Mouse (Mus musculus) adrenal gland, adult 2 months (tissue): ENCODE data around the gene Aaas. TPM values are rescaled to one million over a fixed set of nuclear protein-coding genes. Genes with fewer than 3 reads are reported as not detected.

Experiments
- DNase-seq: peaks from one replicate; pipeline ENCODE4 v3.0.0; 2021
- polyA plus RNA-seq: library from polyadenylated mRNA; depleted of rRNA; stranded (reverse); fragments of >200 nt; gene quantifications from 2 replicates; pipeline ENCODE4 v1.2.3, GENCODE M21; 2012; rRNA removed
- total RNA-seq, 2 experiments: library from RNA; stranded (reverse); gene quantifications; 2 replicates each; pipeline ENCODE4 v1.2.3; 2021

Gene Aaas
- total and polyA plus RNA-seq, 3 experiments, result 16.8 to 46.6 (median 18.1) TPM

DNA sequence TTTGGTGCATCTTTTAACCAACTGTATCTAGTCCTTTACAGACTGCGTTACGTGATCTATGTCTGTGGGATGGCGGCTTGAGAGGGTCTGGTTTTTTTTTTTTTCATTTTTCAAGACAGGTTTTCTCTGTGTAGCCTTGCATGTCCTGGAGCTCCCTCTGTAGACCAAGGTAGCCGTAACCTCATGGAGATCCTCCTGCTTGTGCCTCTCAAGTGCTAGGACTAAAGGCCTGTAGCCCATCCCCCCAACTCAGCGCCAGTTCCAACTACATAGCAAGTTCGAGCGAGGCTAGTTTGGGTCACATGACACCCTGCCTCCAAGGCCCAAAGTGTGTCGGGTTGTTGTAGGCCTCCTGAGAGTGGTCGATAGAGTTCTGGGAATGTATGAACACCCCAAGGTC, 41.9 kb downstream of the Aaas start:
- no peak for DNase-seq

GRCm38 (mm10) chr15:102302542-102302941, 48.0 kb downstream of the Aaas start:
- no peak for DNase-seq

- no peak for DNase-seq
Measured at GRCm38 (mm10) chr15:102296368-102297006, 54.1 kb downstream of the Aaas start.

DNA sequence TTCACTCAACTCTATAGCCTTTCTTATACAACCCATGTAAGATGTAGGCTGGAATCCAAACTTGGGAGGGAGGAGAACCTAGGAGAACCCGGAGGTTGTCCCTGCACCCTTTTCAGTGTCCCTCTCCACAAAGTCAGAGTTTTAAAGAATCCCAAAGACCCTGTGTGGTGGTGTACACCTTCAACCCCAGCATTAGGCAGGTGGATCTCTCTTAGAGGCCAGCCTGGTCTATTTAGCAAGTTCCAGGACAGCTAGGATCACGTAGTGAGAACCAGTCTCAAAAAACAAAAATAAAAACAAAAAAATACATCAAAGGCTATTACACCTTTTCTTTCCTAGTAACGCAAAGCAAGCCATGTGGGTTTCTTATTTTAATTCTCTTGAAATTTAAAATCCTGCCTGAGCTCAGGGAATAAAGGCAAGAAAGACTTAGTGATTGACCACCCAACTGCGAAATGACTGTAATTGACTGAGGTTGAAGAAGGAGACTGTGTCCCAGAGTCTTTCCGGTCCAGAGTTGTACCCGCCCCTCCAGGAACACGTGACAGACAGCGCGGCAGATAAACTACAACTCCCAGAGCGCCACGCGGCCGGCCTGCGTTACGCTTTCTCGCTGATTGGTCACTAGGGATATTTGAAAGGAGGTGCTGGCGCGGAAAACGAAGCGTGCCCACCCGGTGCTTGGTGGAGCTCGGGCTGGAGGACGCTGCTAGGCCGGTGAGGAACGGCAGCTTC, 54.8 kb downstream of the Aaas start, which contains the start of gene Espl1:
TSS of gene Espl1 (plus strand) at position 634 of the 735 bp plus-strand sequence.
- DNase-seq, result peak; percentile 93

Other genes with a start within 250 kb of the Aaas start
- 10 to 100 TPM; 27.4 to 48.9 TPM for gene Spryd3, start 214.5 kb downstream of the Aaas start, total RNA-seq
- 38.3 and 48.4 TPM in 2 replicates for gene Spryd3, start 214.5 kb downstream of the Aaas start, polyA plus RNA-seq
- gene Igfbp6, start 206.4 kb downstream of the Aaas start, total RNA-seq, result 10 to 100 TPM; 37.7 to 71.0 TPM
- gene Igfbp6, start 206.4 kb downstream of the Aaas start, polyA plus RNA-seq, result 65.0 and 78.9 TPM in 2 replicates
- under 1 TPM; 0.35 to 0.49 TPM for gene Soat2, start 200.2 kb downstream of the Aaas start, total RNA-seq
- gene Soat2, start 200.2 kb downstream of the Aaas start, polyA plus RNA-seq, result 0.88 and 0.92 TPM in 2 replicates
- 10 to 100 TPM; 48.6 to 60.7 TPM for gene Zfp740, start 147.5 kb downstream of the Aaas start, total RNA-seq
- gene Zfp740, start 147.5 kb downstream of the Aaas start, polyA plus RNA-seq, result 13.9 and 14.4 TPM in 2 replicates
- gene Csad, start 146.0 kb downstream of the Aaas start, total RNA-seq, result 100 to 1,000 TPM in 1 of 2 experiments, 10 to 100 TPM in 1; 71.2 to 106 TPM
- gene Csad, start 146.0 kb downstream of the Aaas start, polyA plus RNA-seq, result 128 and 216 TPM in 2 replicates
- 1 to 10 TPM; 2.0 to 4.7 TPM for gene Itgb7, start 118.8 kb downstream of the Aaas start, total RNA-seq
- gene Itgb7, start 118.8 kb downstream of the Aaas start, polyA plus RNA-seq, result 2.3 and 2.4 TPM in 2 replicates
- gene Rarg, start 93.3 kb downstream of the Aaas start, total RNA-seq, result 10 to 100 TPM; 21.0 to 35.8 TPM
- gene Rarg, start 93.3 kb downstream of the Aaas start, polyA plus RNA-seq, result 29.9 and 32.4 TPM in 2 replicates
- not detected for gene Gm9918, start 80.2 kb downstream of the Aaas start, total RNA-seq
- 0.47 and 0.87 TPM in 2 replicates for gene Gm9918, start 80.2 kb downstream of the Aaas start, polyA plus RNA-seq
- gene Mfsd5, start 71.3 kb downstream of the Aaas start, total RNA-seq, result 10 to 100 TPM; 38.2 to 46.3 TPM
- gene Mfsd5, start 71.3 kb downstream of the Aaas start, polyA plus RNA-seq, result 99.6 and 108 TPM in 2 replicates
- gene Espl1, start 54.5 kb downstream of the Aaas start, total RNA-seq, result 1 to 10 TPM in 1 of 2 experiments, under 1 TPM in 1; 0.86 to 2.5 TPM
- 1.8 and 2.2 TPM in 2 replicates for gene Espl1, start 54.5 kb downstream of the Aaas start, polyA plus RNA-seq
- gene Pfdn5, start 24.7 kb downstream of the Aaas start, total RNA-seq, result 100 to 1,000 TPM; 416 to 441 TPM
- gene Pfdn5, start 24.7 kb downstream of the Aaas start, polyA plus RNA-seq, result 19.1 and 19.8 TPM in 2 replicates
- 10 to 100 TPM; 54.1 to 60.3 TPM for gene Myg1, start 19.1 kb downstream of the Aaas start, total RNA-seq
- gene Myg1, start 19.1 kb downstream of the Aaas start, polyA plus RNA-seq, result 73.3 and 77.5 TPM in 2 replicates
- under 1 TPM; 0.09 to 0.14 TPM for gene Sp7, start 16.4 kb upstream of the Aaas start, total RNA-seq
- 0.50 and 0.55 TPM in 2 replicates for gene Sp7, start 16.4 kb upstream of the Aaas start, polyA plus RNA-seq
- gene Sp1, start 55.4 kb upstream of the Aaas start, total RNA-seq, result 10 to 100 TPM; 71.7 to 72.1 TPM
- 8.5 and 11.1 TPM in 2 replicates for gene Sp1, start 55.4 kb upstream of the Aaas start, polyA plus RNA-seq
- 1 to 10 TPM; 1.0 to 1.6 TPM for gene Amhr2, start 94.6 kb upstream of the Aaas start, total RNA-seq
- 1.3 and 2.5 TPM in 2 replicates for gene Amhr2, start 94.6 kb upstream of the Aaas start, polyA plus RNA-seq
- 100 to 1,000 TPM; 105 to 197 TPM for gene Prr13, start 108.3 kb upstream of the Aaas start, total RNA-seq
- 213 and 313 TPM in 2 replicates for gene Prr13, start 108.3 kb upstream of the Aaas start, polyA plus RNA-seq
- 100 to 1,000 TPM; 641 to 760 TPM for gene Pcbp2, start 119.8 kb upstream of the Aaas start, total RNA-seq
- gene Pcbp2, start 119.8 kb upstream of the Aaas start, polyA plus RNA-seq, result 388 and 545 TPM in 2 replicates
- not detected for gene Gm10337, start 153.0 kb upstream of the Aaas start, total RNA-seq
- gene Gm10337, start 153.0 kb upstream of the Aaas start, polyA plus RNA-seq, result not detected in 2 replicates
- 10 to 100 TPM in 1 of 2 experiments, 1 to 10 TPM in 1; 5.2 to 15.1 TPM for gene Map3k12, start 166.3 kb upstream of the Aaas start, total RNA-seq
- 10.6 and 12.0 TPM in 2 replicates for gene Map3k12, start 166.3 kb upstream of the Aaas start, polyA plus RNA-seq
- gene Tarbp2, start 167.4 kb upstream of the Aaas start, total RNA-seq, result 10 to 100 TPM; 30.5 to 32.5 TPM
- gene Tarbp2, start 167.4 kb upstream of the Aaas start, polyA plus RNA-seq, result 60.7 and 64.1 TPM in 2 replicates
- 1 to 10 TPM in 1 of 2 experiments, under 1 TPM in 1; 0.62 to 2.1 TPM for gene Npff, start 174.2 kb upstream of the Aaas start, total RNA-seq
- gene Npff, start 174.2 kb upstream of the Aaas start, polyA plus RNA-seq, result 2.9 and 4.0 TPM in 2 replicates